ENCODE assay signal across 7 mouse cellular contexts in the genomic region with DNA sequence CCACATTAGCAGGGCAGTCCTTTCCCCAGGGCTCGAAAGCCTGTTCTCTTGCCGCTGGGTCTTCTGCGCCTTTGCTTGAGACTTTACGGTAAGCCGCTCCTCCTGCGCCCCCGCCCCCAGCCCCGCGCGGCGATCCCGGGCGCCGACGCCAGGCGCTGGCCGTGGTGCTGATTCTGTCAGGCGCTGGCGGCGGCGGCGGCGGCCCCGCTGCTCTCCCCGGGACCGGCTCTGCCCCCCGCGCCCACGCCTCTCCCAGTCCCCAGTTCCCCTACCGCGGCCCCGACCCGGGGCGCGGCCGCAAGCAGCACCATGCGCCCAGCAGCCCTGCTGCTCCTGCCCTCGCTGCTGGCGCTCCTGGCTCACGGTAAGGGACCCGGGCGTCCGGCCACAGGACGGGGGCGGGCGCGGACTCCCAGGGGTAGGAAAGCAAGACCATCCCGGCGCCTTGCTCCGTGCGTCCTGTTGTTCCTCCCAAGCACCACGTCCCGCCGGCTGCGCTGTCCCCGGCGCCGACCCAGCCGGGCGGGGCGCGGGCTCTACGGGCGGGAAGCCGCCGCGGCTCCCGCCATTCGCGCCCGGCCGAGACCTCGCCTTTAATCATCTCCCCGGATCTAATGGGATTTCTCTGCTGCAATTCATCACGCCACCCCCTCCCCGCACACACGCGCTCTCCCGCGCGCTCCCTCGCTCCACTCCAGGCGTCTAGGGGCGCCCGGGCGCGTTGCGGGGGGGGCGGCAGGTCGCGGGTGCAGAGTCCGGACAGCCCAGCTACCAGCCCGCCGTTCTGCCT. TPM values are rescaled to one million over a fixed set of nuclear protein-coding genes. Genes with fewer than 3 reads are reported as not detected.
DNase-seq lines count a peak whose midpoint lies in the region; ATAC-seq and TF ChIP-seq lines count a peak whose summit lies in the region.

Gene Sez6 (plus strand): TSS at position 50 of the 790 bp plus-strand sequence.

- no peaks in the 10 kb centered on the region for H3K9me3 ChIP-seq in heart, embryonic 12.5 days (replicated peaks)
- H3K9me3 ChIP-seq in kidney, postnatal 0 days (replicated peaks; ENCODE audit: low read length): no peaks in the 10 kb centered on the region
- H3K9me3 ChIP-seq in liver, embryonic 11.5 days (ENCODE audit: control insufficient read depth, low read length): no peaks in the 10 kb centered on the region
- H3K9me3 ChIP-seq in neural tube, embryonic 11.5 days (ENCODE audit: control insufficient read depth, low read length): no peaks in the 10 kb centered on the region
- no peaks in the 10 kb centered on the region for H3K9me3 ChIP-seq in stomach, embryonic 15.5 days

- peak; percentile 49 for DNase-seq in c-Kit-positive CD71-positive TER-119-negative erythroid progenitor cells, embryonic 14.5 days (ENCODE audit: low read depth)
- DNase-seq in kidney, postnatal 0 days (ENCODE audit: low spot score): peak; percentile 85
- DNase-seq in liver, embryonic 11.5 days (ENCODE audit: low spot score): peak; percentile 84
- DNase-seq in neural tube, embryonic 11.5 days (ENCODE audit: low spot score): peak; percentile 89

- H3K4me3 ChIP-seq in embryonic fibroblast, embryonic 13.5 days (ENCODE audit: insufficient read depth, low read length): peak within 1 kb of the TSS; percentile 2; the same call in 1 of the 2 replicates
- H3K4me3 ChIP-seq in heart, embryonic 12.5 days: peak within 1 kb of the TSS; percentile 46
- peak within 1 kb of the TSS; percentile 40 for H3K4me3 ChIP-seq in kidney, postnatal 0 days (replicated peaks; ENCODE audit: low read depth, low read length)
- peak within 1 kb of the TSS; percentile 48 for H3K4me3 ChIP-seq in liver, embryonic 11.5 days (ENCODE audit: low read depth, low read length)
- H3K4me3 ChIP-seq in neural tube, embryonic 11.5 days (ENCODE audit: low read depth, low read length): peak within 1 kb of the TSS; percentile 54
- peak within 1 kb of the TSS; percentile 38 for H3K4me3 ChIP-seq in stomach, embryonic 15.5 days (replicated peaks)

- H3K27me3 ChIP-seq in heart, embryonic 12.5 days (replicated peaks): peaks cover 96% of the 10 kb centered on the region
- peaks cover 67% of the 10 kb centered on the region for H3K27me3 ChIP-seq in kidney, postnatal 0 days (ENCODE audit: insufficient read depth, low read length)
- peaks cover 81% of the 10 kb centered on the region for H3K27me3 ChIP-seq in liver, embryonic 11.5 days (replicated peaks; ENCODE audit: control insufficient read depth, insufficient read depth, low read length)
- H3K27me3 ChIP-seq in neural tube, embryonic 11.5 days (ENCODE audit: control insufficient read depth, insufficient read depth, low read length): peaks cover 53% of the 10 kb centered on the region
- H3K27me3 ChIP-seq in stomach, embryonic 15.5 days (replicated peaks): peaks cover 61% of the 10 kb centered on the region

- TF ChIP-seq CTCF in embryonic fibroblast, embryonic 13.5 days (IDR thresholded peaks at IDR 0.05; ENCODE audit: borderline replicate concordance, insufficient read depth, low read length): no peak
- peak; percentile 26; the same call in 1 of the 2 replicates for TF ChIP-seq CTCF in kidney, postnatal 0 days (IDR thresholded peaks at IDR 0.05; ENCODE audit: low read depth)

- no peaks in the 10 kb centered on the region for H3K4me1 ChIP-seq in embryonic fibroblast, embryonic 13.5 days (ENCODE audit: control insufficient read depth, insufficient read depth, low read length)
- H3K4me1 ChIP-seq in heart, embryonic 12.5 days (replicated peaks): peaks cover 11% of the 10 kb centered on the region
- H3K4me1 ChIP-seq in kidney, postnatal 0 days (replicated peaks; ENCODE audit: insufficient read depth, low read length): peaks cover 8% of the 10 kb centered on the region
- peaks cover 9% of the 10 kb centered on the region for H3K4me1 ChIP-seq in liver, embryonic 11.5 days (replicated peaks; ENCODE audit: control insufficient read depth, insufficient read depth, low read length)
- peaks cover 15% of the 10 kb centered on the region for H3K4me1 ChIP-seq in neural tube, embryonic 11.5 days (ENCODE audit: control insufficient read depth, insufficient read depth, low read length)
- peaks cover 10% of the 10 kb centered on the region for H3K4me1 ChIP-seq in stomach, embryonic 15.5 days

- ATAC-seq in heart, embryonic 12.5 days (ENCODE audit: insufficient number of reproducible peaks, low FRiP score): peak; percentile 53
- 0 out of 2 replicates have a peak, but pooled peaks have one; percentile 52 for ATAC-seq in kidney, postnatal 0 days (replicated peaks; ENCODE audit: low FRiP score, low read depth)
- no peak for ATAC-seq in liver, embryonic 11.5 days (replicated peaks; ENCODE audit: low FRiP score)
- ATAC-seq in neural tube, embryonic 11.5 days (ENCODE audit: insufficient read depth, low FRiP score, low TSS enrichment): peak; percentile 76
- ATAC-seq in stomach, embryonic 15.5 days (ENCODE audit: insufficient read depth, low FRiP score, low read depth): peak; percentile 50; the same call in 1 of the 2 replicates

- no peaks in the 10 kb centered on the region for H3K36me3 ChIP-seq in heart, embryonic 12.5 days
- no peaks in the 10 kb centered on the region for H3K36me3 ChIP-seq in kidney, postnatal 0 days (ENCODE audit: insufficient read depth, low read length)
- H3K36me3 ChIP-seq in liver, embryonic 11.5 days (ENCODE audit: control insufficient read depth, insufficient read depth, low read length): no peaks in the 10 kb centered on the region
- H3K36me3 ChIP-seq in neural tube, embryonic 11.5 days (ENCODE audit: control insufficient read depth, insufficient read depth, low read length): no peaks in the 10 kb centered on the region
- no peaks in the 10 kb centered on the region for H3K36me3 ChIP-seq in stomach, embryonic 15.5 days

- TF ChIP-seq POLR2A in embryonic fibroblast, embryonic 13.5 days (IDR thresholded peaks at IDR 0.05; ENCODE audit: low read depth, low read length): no peak

- H3K27ac ChIP-seq in embryonic fibroblast, embryonic 13.5 days (ENCODE audit: insufficient read depth, low read length): no peak within 1 kb of the TSS
- H3K27ac ChIP-seq in heart, embryonic 12.5 days (ENCODE audit: poor library complexity, severe bottlenecking): no peak within 1 kb of the TSS
- H3K27ac ChIP-seq in kidney, postnatal 0 days: no peak within 1 kb of the TSS
- H3K27ac ChIP-seq in liver, embryonic 11.5 days (ENCODE audit: low read depth, low read length): no peak within 1 kb of the TSS
- H3K27ac ChIP-seq in neural tube, embryonic 11.5 days (ENCODE audit: low read depth, low read length): peak within 1 kb of the TSS; percentile 75
- no peak within 1 kb of the TSS for H3K27ac ChIP-seq in stomach, embryonic 15.5 days

- H3K4me2 ChIP-seq in heart, embryonic 12.5 days: peak within 1 kb of the TSS; percentile 82
- H3K4me2 ChIP-seq in kidney, postnatal 0 days (ENCODE audit: low read length): peak within 1 kb of the TSS; percentile 82
- peak within 1 kb of the TSS; percentile 85 for H3K4me2 ChIP-seq in liver, embryonic 11.5 days
- peak within 1 kb of the TSS; percentile 94 for H3K4me2 ChIP-seq in neural tube, embryonic 11.5 days (ENCODE audit: low read depth)
- peak within 1 kb of the TSS; percentile 91 for H3K4me2 ChIP-seq in stomach, embryonic 15.5 days

- 0 out of 2 replicates have a peak within 1 kb of the TSS, but pooled peaks have one; percentile 29 for H3K9ac ChIP-seq in heart, embryonic 12.5 days
- no peak within 1 kb of the TSS for H3K9ac ChIP-seq in kidney, postnatal 0 days (ENCODE audit: low read depth, low read length)
- no peak within 1 kb of the TSS for H3K9ac ChIP-seq in liver, embryonic 11.5 days (ENCODE audit: low read depth, low read length)
- H3K9ac ChIP-seq in neural tube, embryonic 11.5 days (ENCODE audit: low read length): peak within 1 kb of the TSS; percentile 69
- no peak within 1 kb of the TSS for H3K9ac ChIP-seq in stomach, embryonic 15.5 days

- WGBS in heart, embryonic 12.5 days: under 1% methylated on average over 93 of the region's 94 CpGs
- WGBS in kidney, postnatal 0 days: under 1% methylated on average over 73 of the region's 94 CpGs
- WGBS in liver, embryonic 11.5 days: 1% methylated on average over 94 of the region's 94 CpGs
- WGBS in neural tube, embryonic 11.5 days: under 1% methylated on average over 85 of the region's 94 CpGs
- WGBS in stomach, embryonic 15.5 days: under 1% methylated on average over 93 of the region's 94 CpGs

RNA-seq across cellular contexts. Expression of gene Sez6, which starts in this region (rescaled TPM):
- not detected in 2 replicates for polyA plus RNA-seq in embryonic fibroblast, embryonic 13.5 days (2011; ENCODE audit: insufficient read length, low read depth, missing spikeins)
- 0.18 TPM in 1 of 2 replicates, not detected in the other for polyA plus RNA-seq in heart, embryonic 12.5 days (2016; fragmentation: Nextera tagmentation; extraction: Ambion mirVana)
- polyA plus RNA-seq in kidney, postnatal 0 days (2015; fragmentation: Nextera tagmentation; extraction: Ambion mirVana): 0.17 TPM in 1 of 2 replicates, not detected in the other
- 0.36 TPM in 1 of 2 replicates, not detected in the other for polyA plus RNA-seq in liver, embryonic 11.5 days (2014; fragmentation: Nextera tagmentation; extraction: Ambion mirVana)
- 12.4 and 13.8 TPM in 2 replicates for polyA plus RNA-seq in neural tube, embryonic 11.5 days (2014; fragmentation: Nextera tagmentation; extraction: Ambion mirVana)
- polyA plus RNA-seq in stomach, embryonic 15.5 days (2015; fragmentation: Nextera tagmentation; extraction: Ambion mirVana): 1.7 and 1.8 TPM in 2 replicates

Comparison
In these comparisons a context has a peak if more than half of its experiments do, and no peak if none do; other contexts are left out.
1. Peak in ATAC-seq, H3K4me3 ChIP-seq, H3K9ac ChIP-seq and H3K4me2 ChIP-seq in heart, embryonic 12.5 days; RNA of the gene not detected or under 1 TPM.
2. Peak in DNase-seq, ATAC-seq, H3K4me3 ChIP-seq and H3K4me2 ChIP-seq in kidney, postnatal 0 days; RNA of the gene not detected or under 1 TPM.
3. Peak in DNase-seq, H3K4me3 ChIP-seq and H3K4me2 ChIP-seq in liver, embryonic 11.5 days; RNA of the gene not detected or under 1 TPM.
4. H3K4me3 ChIP-seq: peak in every context shown above with its lines; median percentile 54 in neural tube, embryonic 11.5 days; 48 in liver, embryonic 11.5 days; 46 in heart, embryonic 12.5 days; 40 in kidney, postnatal 0 days; 38 in stomach, embryonic 15.5 days; 2 in embryonic fibroblast, embryonic 13.5 days.